Mouse (Mus musculus): ENCODE data around the gene Tnrc6b. TPM values are rescaled to one million over a fixed set of nuclear protein-coding genes. Genes with fewer than 3 reads are reported as not detected.
A peak's percentile ranks its signal among the peaks of the same experiment; 100 is the strongest.
"Not testable (repeated sequence)": the region's sequence is repeated elsewhere in the genome, so short reads cannot be mapped to it uniquely, and the experiment has no call there.

Gene Tnrc6b
- total RNA-seq, 2 experiments from 2014 or later: 127 to 133 TPM

GRCm38 (mm10) chr15:80861302-80861701 is 150.2 kb downstream of the Tnrc6b start:
- Histone ChIP-seq H3K27ac (no peak overlapping the region), H3K4me3 (no peak overlapping the region)
- TF ChIP-seq CTCF (conservative IDR thresholded peaks at IDR 0.05): no peak
- DNase-seq (ENCODE audit: low spot score in 2 of 2): no peak

DNA sequence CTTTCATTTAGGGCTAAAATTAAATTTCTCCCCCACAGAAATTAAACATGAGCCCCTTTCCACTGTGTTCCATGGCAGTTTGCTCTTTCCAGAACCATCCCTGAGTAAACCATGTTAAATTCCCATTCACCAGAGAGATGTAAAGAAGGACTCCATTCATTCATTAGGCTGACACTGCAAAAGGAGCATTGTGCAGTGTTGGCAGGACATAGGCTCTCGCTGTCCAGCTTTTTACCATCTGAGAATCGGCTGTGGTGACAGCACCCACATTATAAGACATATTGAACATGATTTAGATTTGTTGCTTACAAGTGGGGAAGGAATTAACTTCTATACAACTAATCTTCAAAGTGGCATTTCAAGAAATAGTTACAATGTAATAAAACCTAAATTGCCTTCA is 150.9 kb downstream of the Tnrc6b start:
- no peak overlapping the region for H3K4me3 ChIP-seq
- no peak for DNase-seq (ENCODE audit: low spot score in 2 of 2)
- no peak for TF ChIP-seq CTCF (conservative IDR thresholded peaks at IDR 0.05)

DNA sequence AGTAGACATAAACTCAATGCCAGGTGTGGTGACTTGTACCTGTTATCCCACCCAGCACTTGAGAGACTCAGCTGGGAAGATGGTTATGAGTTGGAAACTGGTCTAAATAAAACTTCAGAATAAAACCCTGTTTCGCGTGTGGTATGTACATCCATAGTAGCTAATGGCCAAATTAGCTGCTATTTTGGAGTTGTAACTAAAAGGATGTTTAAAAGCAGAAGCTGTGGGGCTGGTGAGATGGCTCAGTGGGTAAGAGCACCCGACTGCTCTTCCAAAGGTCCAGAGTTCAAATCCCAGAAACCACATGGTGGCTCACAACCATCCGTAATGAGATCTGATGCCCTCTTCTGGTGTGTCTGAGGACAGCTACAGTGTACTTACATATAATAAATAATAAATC is 157.5 kb downstream of the Tnrc6b start:
- DNase-seq (ENCODE audit: low spot score in 2 of 2); H3K4me3 ChIP-seq; H3K27ac ChIP-seq: not testable (repeated sequence)

More for the DNA sequence above, 150.9 kb downstream of the Tnrc6b start:
- no peak overlapping the region for H3K27ac ChIP-seq

- TF ChIP-seq CTCF (conservative IDR thresholded peaks at IDR 0.05): no peak
- Histone ChIP-seq H3K27ac (0 out of 2 replicates have a peak overlapping the region, but pooled peaks have one; percentile 7), H3K4me3 (no peak overlapping the region)
- DNase-seq (ENCODE audit: low spot score in 2 of 2): no peak
Observed at GRCm38 (mm10) chr15:80874726-80875125, 163.6 kb downstream of the Tnrc6b start.

GRCm38 (mm10) chr15:80876231-80876630 is 165.1 kb downstream of the Tnrc6b start:
- TF ChIP-seq CTCF (conservative IDR thresholded peaks at IDR 0.05): no peak
- no peak overlapping the region for H3K27ac ChIP-seq
- H3K4me3 ChIP-seq: no peak overlapping the region
- DNase-seq (ENCODE audit: low spot score in 2 of 2): peak in 1 of 2 experiments; percentile 55

GRCm38 (mm10) chr15:80884095-80884494 is 173.0 kb downstream of the Tnrc6b start:
- no peak for DNase-seq (ENCODE audit: low spot score in 2 of 2)
- TF ChIP-seq CTCF (conservative IDR thresholded peaks at IDR 0.05): no peak
- Histone ChIP-seq H3K4me3 (no peak overlapping the region), H3K27ac (no peak overlapping the region)

GRCm38 (mm10) chr15:80886361-80887156 is 175.4 kb downstream of the Tnrc6b start:
- H3K4me3 ChIP-seq: no peak overlapping the region
- no peak for TF ChIP-seq CTCF (conservative IDR thresholded peaks at IDR 0.05)
- H3K27ac ChIP-seq: no peak overlapping the region
- no peak for DNase-seq (ENCODE audit: low spot score in 2 of 2)

DNA sequence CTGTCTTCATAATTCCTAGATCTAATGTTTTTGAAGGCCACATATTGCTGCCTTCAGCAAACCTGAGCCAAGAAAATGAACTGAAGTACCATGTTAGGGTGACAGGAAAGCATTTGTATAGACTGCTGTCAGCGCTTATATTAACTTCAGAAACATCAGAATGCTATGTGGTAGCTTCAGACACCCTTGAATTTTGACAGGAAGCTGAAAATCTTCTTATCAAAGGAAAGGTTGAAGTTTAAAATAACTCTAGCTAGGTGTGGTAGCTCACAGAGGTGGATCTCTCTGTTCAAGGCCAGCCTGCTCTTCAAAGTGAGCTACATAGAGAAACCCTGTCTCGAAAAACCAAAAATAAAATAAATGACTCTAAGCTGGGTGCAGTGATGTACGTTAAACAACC is 181.2 kb downstream of the Tnrc6b start:
- Histone ChIP-seq H3K27ac (no peak overlapping the region), H3K4me3 (no peak overlapping the region)
- TF ChIP-seq CTCF (conservative IDR thresholded peaks at IDR 0.05): no peak
- no peak for DNase-seq (ENCODE audit: low spot score in 2 of 2)

- TF ChIP-seq CTCF (conservative IDR thresholded peaks at IDR 0.05): no peak
- H3K27ac ChIP-seq: no peak overlapping the region
- no peak overlapping the region for H3K4me3 ChIP-seq
- DNase-seq (ENCODE audit: low spot score in 2 of 2): no peak
Observed at GRCm38 (mm10) chr15:80896741-80897140, 185.6 kb downstream of the Tnrc6b start.

DNA sequence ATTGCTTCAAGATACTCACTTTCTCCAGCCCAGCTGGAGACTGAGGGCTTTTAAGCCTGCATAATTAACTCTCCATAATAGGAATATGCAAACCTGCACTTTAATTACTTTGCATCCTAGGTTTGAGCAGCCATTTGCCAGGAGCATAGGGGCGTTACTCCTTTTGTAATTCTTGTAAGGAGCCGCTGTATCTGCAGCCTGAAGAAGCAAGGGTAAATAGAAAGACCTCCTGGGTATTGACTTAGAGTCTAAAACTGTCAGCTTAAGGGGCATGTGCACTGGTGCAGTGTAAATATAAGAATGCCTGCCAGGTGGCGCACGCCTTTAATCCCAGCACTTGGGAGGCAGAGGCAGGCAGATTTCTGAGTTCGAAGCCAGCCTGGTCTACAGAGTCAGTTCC is 186.8 kb downstream of the Tnrc6b start:
- no peak for TF ChIP-seq CTCF (conservative IDR thresholded peaks at IDR 0.05)
- no peak for DNase-seq (ENCODE audit: low spot score in 2 of 2)
- no peak overlapping the region for H3K4me3 ChIP-seq
- H3K27ac ChIP-seq: no peak overlapping the region

DNA sequence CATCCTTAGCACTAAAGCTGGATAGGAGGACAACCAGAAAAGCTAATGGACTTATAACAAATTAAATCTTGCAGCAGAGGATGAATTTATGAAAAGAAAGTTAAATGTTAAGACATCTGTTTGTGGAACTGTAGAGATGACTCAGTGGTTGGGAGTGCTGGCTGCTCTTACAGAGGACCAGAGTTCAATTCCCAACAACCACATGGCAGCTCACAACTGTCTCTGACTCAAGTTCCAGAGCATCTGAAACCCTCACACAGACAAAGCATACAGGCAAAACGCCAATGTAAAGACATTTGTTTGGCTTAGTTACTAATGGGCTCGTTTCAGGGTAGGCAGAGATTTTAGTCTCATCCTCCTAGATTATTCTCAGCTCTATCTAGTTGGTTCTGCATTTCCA is 188.7 kb downstream of the Tnrc6b start:
- no peak overlapping the region for H3K4me3 ChIP-seq
- no peak for TF ChIP-seq CTCF (conservative IDR thresholded peaks at IDR 0.05)
- peak in 1 of 2 experiments; percentile 19 for DNase-seq (ENCODE audit: low spot score in 2 of 2)
- no peak overlapping the region for H3K27ac ChIP-seq

DNA sequence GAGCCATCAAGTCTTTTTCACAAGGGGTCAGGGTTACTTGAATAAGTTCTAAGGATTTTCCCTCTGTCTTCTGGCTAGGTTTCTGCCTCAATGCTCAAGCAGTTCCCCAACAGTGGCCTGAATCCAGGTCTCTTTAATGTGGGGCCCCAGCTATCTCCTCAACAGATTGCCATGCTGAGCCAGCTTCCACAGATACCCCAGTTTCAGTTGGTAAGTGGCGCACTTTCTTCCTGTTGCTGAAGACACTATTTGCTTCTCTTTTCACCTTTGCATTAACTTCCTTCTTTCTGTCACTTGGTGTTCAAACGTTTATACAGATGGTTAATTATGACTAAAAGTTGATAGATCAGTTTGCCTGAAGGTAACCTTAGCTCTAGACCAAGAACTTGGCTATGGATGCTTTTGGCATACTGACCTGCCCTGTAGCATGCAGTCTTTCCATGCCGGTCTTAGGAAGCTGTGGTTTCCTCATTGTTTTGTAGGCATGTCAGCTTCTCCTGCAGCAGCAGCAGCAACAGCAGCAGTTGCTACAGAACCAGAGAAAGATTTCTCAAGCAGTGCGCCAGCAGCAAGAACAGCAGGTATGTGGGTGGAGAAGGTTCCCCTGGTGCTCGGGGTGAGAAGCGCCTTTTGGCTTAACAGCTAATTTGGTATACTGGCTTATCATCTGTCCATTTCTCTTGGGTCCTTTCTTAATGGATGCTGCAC is 190.8 kb downstream of the Tnrc6b start:
- no peak for TF ChIP-seq CTCF (conservative IDR thresholded peaks at IDR 0.05)
- Histone ChIP-seq H3K4me3 (no peak overlapping the region), H3K27ac (peak overlapping the region; percentile 48; the same call in 1 of the 2 replicates)
- DNase-seq (ENCODE audit: low spot score in 2 of 2): peak in 1 of 2 experiments; percentile 25

- H3K4me3 ChIP-seq; DNase-seq (ENCODE audit: low spot score in 2 of 2); H3K27ac ChIP-seq: not testable (repeated sequence)
Observed at GRCm38 (mm10) chr15:80904776-80905175, 193.7 kb downstream of the Tnrc6b start.

DNA sequence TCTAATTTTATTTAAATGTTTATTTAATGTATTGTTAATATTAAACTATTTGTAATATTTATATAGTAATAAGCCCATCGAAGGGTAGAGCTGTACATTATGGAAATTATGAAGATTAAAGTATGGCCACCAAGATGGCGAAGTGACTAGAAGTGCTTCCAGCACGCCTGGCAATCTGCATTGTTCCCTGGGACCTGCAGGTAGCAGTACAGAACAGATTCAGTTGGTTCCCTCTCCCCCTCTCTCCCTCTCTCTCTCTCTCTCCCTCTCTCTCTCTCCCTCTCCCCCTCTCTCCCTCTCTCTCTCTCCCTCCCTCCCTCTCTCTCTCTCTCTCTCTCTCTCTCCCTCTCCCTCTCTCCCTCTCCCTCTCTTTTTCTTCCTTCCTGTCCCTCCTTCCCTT is 199.1 kb downstream of the Tnrc6b start:
- no peak overlapping the region for H3K4me3 ChIP-seq
- no peak for DNase-seq (ENCODE audit: low spot score in 2 of 2)
- H3K27ac ChIP-seq: no peak overlapping the region
- TF ChIP-seq CTCF (conservative IDR thresholded peaks at IDR 0.05): peak; percentile 60
